Mouse (Mus musculus) splenic B cell, adult 2 months (primary cell): ENCODE results near the gene Fbxw21.
A peak's percentile ranks its signal among the peaks of the same experiment; 100 is the strongest.
"Not testable (repeated sequence)": the region's sequence is repeated elsewhere in the genome, so short reads cannot be mapped to it uniquely, and the experiment has no call there.

Experiments used
- DNase-seq: peaks from one replicate; pipeline ENCODE4 v3.0.0-alpha.2; 2011; ENCODE audit warnings: low read depth, low spot score
- H3K27me3 ChIP-seq: 2 replicates; pipeline ENCODE4 v1.6.1; 2012; ENCODE audit warnings: mild to moderate bottlenecking, low read length, moderate library complexity, mixed read lengths; ENCODE audit not compliant: control insufficient read depth, poor library complexity, insufficient read depth, severe bottlenecking
- H3K36me3 ChIP-seq: 2 replicates; pipeline ENCODE4 v1.6.1; 2012; ENCODE audit warnings: mild to moderate bottlenecking, low read length, moderate library complexity, mixed read lengths; ENCODE audit not compliant: control insufficient read depth, poor library complexity, insufficient read depth, severe bottlenecking

The Fbxw21 gene

GRCm38 (mm10) chr9:109161941-109162340 is at the start of gene Fbxw21:
Gene Fbxw21 (minus strand): TSS chr9:109162041.
- no peaks in the 10 kb centered on the region for H3K27me3 ChIP-seq
- no peak for DNase-seq
- no peaks in the 10 kb centered on the region for H3K36me3 ChIP-seq

- not testable (repeated sequence) for DNase-seq, H3K36me3 ChIP-seq, H3K27me3 ChIP-seq
These were observed 39.5 kb upstream of the Fbxw21 start for GRCm38 (mm10) chr9:109201347-109201746.

GRCm38 (mm10) chr9:109200349-109200748 is 38.5 kb upstream of the Fbxw21 start:
- no peaks in the 10 kb centered on the region for H3K36me3 ChIP-seq
- H3K27me3 ChIP-seq = no peaks in the 10 kb centered on the region; the same call in 1 of the 2 replicates
- DNase-seq = peak; percentile 57

GRCm38 (mm10) chr9:109199353-109199752 is 37.5 kb upstream of the Fbxw21 start:
- Histone ChIP-seq H3K36me3 (no peaks in the 10 kb centered on the region), H3K27me3 (no peaks in the 10 kb centered on the region)
- DNase-seq = peak; percentile 74

GRCm38 (mm10) chr9:109195875-109196274 is 34.0 kb upstream of the Fbxw21 start, which contains the start of gene Fbxw13:
Gene Fbxw13 (minus strand): TSS chr9:109195975.
- not testable (repeated sequence) for H3K27me3 ChIP-seq, H3K36me3 ChIP-seq
- DNase-seq = peak; percentile 34

GRCm38 (mm10) chr9:109177208-109177607 is 15.4 kb upstream of the Fbxw21 start:
- Histone ChIP-seq H3K36me3 (no peaks in the 10 kb centered on the region), H3K27me3 (no peaks in the 10 kb centered on the region)
- DNase-seq = no peak

- no peak for DNase-seq
- H3K36me3 ChIP-seq = no peaks in the 10 kb centered on the region
These were observed 14.5 kb upstream of the Fbxw21 start for GRCm38 (mm10) chr9:109176301-109176700.

GRCm38 (mm10) chr9:109167316-109167715 is 5.5 kb upstream of the Fbxw21 start:
- no peak for DNase-seq
- no peaks in the 10 kb centered on the region for H3K36me3 ChIP-seq

More at GRCm38 (mm10) chr9:109176301-109176700, 14.5 kb upstream of the Fbxw21 start:
- H3K27me3 ChIP-seq = no peaks in the 10 kb centered on the region

GRCm38 (mm10) chr9:109140414-109140813 is 21.4 kb downstream of the Fbxw21 start:
- not testable (repeated sequence) for DNase-seq, H3K27me3 ChIP-seq, H3K36me3 ChIP-seq

More at GRCm38 (mm10) chr9:109167316-109167715, 5.5 kb upstream of the Fbxw21 start:
- no peaks in the 10 kb centered on the region for H3K27me3 ChIP-seq

- no peak for DNase-seq
- Histone ChIP-seq H3K36me3 (no peaks in the 10 kb centered on the region), H3K27me3 (no peaks in the 10 kb centered on the region)
These were observed 31.8 kb downstream of the Fbxw21 start for GRCm38 (mm10) chr9:109130076-109130475.

GRCm38 (mm10) chr9:109128211-109128610 is 33.6 kb downstream of the Fbxw21 start:
- peak; percentile 36 for DNase-seq
- Histone ChIP-seq H3K36me3 (no peaks in the 10 kb centered on the region), H3K27me3 (no peaks in the 10 kb centered on the region)

- Histone ChIP-seq H3K36me3 (no peaks in the 10 kb centered on the region), H3K27me3 (no peaks in the 10 kb centered on the region)
- DNase-seq = no peak
These were observed 34.8 kb downstream of the Fbxw21 start for GRCm38 (mm10) chr9:109127076-109127475.

GRCm38 (mm10) chr9:109125481-109125880 is 36.4 kb downstream of the Fbxw21 start:
- Histone ChIP-seq H3K27me3 (no peaks in the 10 kb centered on the region), H3K36me3 (no peaks in the 10 kb centered on the region)
- DNase-seq = no peak

GRCm38 (mm10) chr9:109125043-109125442 is 36.8 kb downstream of the Fbxw21 start:
- no peaks in the 10 kb centered on the region for H3K27me3 ChIP-seq
- H3K36me3 ChIP-seq = no peaks in the 10 kb centered on the region
- no peak for DNase-seq

GRCm38 (mm10) chr9:109124164-109124563 is 37.7 kb downstream of the Fbxw21 start:
- peak; percentile 12 for DNase-seq

GRCm38 (mm10) chr9:109123266-109123665 is 38.6 kb downstream of the Fbxw21 start:
- DNase-seq = no peak

More at GRCm38 (mm10) chr9:109124164-109124563, 37.7 kb downstream of the Fbxw21 start:
- no peaks in the 10 kb centered on the region for H3K36me3 ChIP-seq
- no peaks in the 10 kb centered on the region for H3K27me3 ChIP-seq

More at GRCm38 (mm10) chr9:109123266-109123665, 38.6 kb downstream of the Fbxw21 start:
- H3K36me3 ChIP-seq = no peaks in the 10 kb centered on the region
- H3K27me3 ChIP-seq = no peaks in the 10 kb centered on the region
